Mouse (Mus musculus): Measurements from ENCODE around the gene Gbx2.

Gene Gbx2

DNA sequence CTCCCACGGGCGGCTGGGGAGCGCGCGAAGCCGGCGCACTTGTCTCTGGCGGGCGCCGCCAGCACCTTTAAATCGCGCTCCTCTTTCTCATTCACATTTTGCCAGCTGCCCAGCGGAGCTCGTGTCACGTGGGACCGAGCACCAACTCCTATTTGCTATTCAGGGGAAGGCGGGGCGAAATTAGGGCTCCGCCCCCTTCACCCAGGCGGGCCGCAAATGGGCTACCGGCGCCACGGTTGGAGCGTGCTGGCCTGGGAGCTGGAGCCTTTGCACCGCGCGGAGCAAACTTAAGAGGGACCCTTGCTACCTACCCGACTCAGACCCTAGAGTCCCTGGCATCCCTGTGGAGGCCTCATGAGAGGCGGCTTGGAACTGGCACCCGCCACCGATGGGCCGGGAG, at the start of gene Gbx2:
Gbx2 (minus strand) TSS at position 60 of the 400 bp plus-strand sequence.
- no peak for DNase-seq (ENCODE audit: low spot score in 2 of 2)

DNA sequence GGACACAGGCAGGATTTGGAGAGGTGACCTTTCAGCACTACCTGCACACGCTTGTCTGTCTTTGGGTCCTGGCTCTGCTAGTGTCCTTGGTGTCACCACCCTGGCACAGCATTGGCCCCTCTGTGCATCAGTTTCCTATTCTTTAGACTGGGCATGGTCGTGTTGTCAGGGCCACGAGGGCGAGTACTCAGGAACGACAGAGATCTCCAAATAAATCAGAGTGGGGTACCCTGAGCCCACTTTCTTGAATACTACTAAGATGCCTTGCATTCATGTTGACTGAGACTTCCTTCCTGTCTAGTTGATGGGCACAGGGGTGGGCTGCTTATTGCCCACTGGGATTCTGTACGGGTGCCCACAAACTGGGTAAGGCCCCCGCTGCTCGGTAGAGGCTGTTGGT, 46.3 kb upstream of the Gbx2 start:
- DNase-seq (ENCODE audit: low spot score in 2 of 2) = no peak

DNA sequence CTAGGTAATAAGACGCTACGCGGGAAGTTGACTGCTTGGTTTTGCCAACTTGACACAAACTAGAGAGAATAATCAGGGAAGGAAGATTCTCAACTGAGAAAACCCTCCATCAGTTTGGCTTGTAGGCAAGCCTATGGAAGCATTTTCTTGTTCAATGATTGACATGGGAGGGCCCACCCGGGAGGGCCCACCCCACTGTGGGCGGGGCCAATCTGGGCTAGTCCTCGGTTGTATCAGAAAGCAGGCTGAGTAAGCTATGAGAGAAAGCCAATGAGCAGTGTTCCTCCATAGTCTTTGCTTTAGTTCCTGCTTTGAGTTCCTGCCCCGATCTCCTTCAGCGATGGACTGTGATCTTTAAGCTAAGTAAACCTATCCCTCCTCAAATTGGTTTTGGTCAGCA, 45.4 kb upstream of the Gbx2 start:
- no peak for DNase-seq (ENCODE audit: low spot score in 2 of 2)

DNA sequence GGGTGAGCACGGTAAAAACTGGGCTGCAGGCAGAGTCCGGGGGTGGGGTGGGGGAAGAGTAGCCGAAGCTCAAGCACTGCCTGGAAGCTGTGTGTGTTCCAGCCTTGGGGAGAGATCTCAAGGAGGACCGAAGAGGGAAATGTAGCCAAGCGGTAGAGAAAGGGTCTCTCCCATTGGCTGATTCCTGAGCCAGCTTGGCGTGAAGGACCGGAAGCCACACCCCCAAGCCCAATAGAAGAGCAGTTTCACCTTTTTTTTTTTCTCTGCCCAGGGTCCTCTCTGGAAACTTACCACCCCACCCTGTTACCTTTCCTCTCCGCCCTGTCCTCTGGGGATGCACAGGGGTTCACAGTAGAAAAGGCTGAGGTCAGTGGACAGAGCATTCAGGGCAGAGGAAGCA, 43.6 kb upstream of the Gbx2 start:
- no peak for DNase-seq (ENCODE audit: low spot score in 2 of 2)

DNA sequence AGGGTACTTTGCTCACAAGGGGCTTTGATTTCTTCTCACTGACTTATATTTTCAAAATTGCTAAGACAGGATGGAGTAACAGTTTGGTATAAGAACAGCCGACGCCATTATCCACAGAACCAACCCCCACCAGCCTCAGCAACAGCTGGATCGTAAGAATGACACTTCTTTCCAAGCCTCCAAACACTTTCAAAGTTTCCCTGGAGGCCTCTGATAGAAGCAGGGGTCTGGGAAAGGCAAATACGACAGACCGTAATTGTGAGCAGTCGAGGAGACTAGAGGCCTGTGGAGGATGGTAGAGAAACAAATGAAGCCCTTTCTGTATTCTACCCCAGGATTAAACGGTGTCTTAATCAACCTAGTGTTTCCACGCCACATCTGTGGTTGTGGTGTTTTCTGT, 40.9 kb upstream of the Gbx2 start:
- DNase-seq (ENCODE audit: low spot score in 2 of 2) = no peak

DNA sequence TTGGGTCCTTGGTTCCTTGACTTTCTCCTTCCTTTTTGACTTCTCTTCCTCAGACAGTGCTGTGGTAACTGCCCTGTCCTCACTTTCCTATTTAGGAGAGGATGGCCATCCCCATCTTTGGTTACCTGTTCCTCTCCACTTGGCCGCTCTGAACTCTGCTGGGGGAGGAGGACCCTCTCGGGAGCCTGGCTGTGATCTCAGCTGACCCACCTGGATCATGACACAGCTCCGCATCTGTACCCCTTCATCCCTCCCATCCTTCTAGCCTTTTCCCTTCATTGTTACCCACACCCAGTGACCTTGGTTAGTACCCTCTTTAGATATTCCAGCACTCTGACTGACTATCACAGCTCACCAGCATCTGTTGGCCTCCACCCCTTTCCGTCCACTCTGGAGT, 38.7 kb upstream of the Gbx2 start:
- no peak for DNase-seq (ENCODE audit: low spot score in 2 of 2)

DNA sequence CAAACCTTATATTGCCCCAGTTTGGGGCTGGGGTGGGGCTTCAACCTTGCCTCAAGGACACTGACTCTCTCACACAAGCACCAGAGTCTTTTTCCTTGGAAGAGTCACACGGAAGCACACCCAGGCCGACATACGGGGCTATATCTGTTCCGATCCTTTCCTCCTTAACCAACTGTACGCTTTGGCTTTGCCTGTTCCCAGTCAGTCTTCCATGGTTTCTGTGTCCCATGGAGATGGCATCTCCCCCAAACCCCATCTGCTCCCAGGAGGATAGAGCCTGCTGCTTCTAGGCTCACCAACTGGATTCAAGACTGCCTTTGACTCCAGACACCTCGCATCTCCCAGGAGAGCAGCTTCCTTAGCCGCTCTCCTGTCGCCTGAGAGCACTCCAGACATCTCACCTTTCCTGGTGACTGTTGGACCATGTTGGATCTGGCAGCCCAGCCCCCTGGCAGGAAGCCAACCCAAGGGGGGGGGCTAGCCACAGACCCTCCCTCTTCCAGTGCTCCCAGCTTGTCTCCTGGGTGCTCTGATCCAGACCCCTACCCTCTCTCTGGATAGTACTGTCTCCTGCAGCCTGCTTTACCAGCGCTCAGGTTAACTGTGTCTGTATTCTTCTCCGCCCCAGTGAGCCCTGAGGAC, 38.2 kb upstream of the Gbx2 start:
- DNase-seq (ENCODE audit: low spot score in 2 of 2) = no peak

DNA sequence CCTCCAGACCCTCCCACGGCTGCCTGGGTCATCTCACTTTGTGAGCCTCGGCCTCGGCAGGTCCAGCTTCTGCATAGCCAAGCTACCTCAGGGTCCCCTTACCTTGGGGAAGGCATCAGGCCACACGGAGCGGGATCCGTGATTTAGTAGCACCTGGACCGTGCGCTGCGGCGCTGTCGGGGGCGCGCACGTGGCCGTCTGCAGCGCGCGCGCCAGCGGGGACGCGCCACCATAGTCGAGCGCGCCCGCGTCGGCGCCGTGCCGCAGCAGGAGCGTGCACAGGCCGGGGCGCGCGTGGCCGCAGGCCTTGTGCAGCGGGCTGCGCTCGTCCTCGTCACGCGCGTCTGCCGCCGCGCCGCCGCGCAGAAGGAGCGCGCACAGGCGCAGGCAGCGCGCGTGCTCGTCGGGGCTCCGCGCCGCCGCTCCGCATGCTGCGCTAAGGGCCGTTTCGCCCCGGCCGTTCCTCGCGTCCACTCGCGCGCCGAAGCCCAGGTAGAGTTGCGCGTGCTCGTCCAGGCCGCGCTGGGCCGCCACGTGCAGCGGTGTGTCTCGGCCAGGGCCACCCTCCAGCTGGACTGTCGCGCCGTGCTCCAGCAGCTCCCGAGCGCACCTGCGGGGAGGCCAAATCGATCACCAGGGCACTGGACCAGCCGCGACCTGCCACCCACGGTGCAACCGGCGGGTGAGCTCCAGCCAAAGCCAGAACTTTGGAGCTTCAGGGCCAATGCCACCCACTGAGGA, 37.3 kb upstream of the Gbx2 start:
- DNase-seq (ENCODE audit: low spot score in 2 of 2) = no peak

DNA sequence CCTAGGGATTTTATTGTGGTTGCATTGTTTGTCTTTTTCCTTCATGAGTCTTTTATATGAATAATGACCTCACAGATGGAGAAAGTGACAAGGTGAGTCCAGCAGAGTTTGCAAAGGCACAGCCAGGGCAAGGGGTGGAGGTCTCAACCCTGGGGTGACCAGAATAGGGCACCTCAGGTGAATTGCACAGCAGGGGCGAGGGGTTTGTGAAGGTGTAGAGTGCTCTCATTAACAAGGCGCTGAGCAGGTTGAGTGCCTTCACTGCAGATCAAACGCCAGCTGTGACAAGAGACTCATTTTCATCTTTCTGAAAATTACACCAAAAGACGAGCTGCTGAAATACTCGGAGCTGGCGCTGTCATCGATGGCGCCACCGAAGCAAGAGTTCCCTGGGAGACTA, 36.6 kb upstream of the Gbx2 start:
- DNase-seq (ENCODE audit: low spot score in 2 of 2) = no peak

DNA sequence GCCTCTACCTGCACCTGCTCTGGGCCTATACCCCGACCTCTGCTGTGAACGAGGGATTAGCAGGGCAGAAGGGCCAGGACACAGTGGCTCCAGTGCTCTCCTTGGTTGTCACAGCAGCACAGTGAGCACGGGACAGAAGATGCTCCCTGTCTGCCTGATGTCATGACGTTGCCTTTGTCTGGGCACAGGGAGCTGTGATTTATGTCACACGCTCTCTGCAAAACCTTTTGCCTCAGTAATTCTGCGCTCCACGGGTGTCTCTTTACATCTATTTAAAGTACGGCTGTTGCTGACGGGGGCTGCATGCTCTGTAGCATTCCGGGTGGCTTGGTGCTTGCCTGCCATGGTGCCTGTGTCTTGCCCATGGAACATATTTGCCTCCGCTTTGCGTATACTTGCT, 33.4 kb upstream of the Gbx2 start:
- DNase-seq (ENCODE audit: low spot score in 2 of 2) = no peak

DNA sequence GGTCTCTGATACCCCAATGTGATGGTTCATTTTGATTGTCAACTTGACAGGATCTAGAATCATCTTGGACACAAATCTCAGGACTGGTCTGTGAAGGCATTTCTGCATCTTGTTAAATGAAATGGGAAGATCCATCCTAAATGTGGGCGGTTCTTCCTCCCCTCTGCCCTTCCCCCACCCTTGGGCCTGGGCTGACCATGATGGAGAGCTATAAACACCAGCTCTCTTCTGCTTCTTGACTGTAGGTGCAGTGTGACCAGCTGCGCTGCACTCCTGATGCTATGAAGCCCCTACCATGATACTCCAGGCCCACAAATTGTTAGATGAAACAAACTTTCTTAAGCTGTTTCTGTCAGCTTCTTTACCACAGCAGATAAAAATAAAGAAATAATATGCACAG, 32.3 kb upstream of the Gbx2 start:
- DNase-seq (ENCODE audit: low spot score in 2 of 2) = no peak

DNA sequence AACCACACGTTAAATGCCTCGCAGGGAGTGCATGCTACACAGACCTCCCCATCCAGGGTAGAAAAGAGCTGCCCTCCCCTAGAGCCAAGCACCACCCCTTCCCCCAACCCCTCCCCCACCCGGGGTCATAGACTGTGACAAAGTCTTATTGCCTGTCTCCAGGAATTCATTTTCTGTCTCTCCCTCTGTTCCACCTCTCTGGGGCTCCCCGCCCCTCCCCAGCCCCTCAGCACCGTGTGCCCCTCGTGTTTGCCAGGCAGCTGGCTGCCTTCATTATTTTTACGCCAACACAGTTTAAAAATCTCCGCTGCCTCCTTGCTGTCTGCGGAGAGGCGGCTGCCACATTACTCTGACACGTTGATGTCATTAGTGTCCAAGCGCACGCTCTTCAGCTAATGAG, 31.1 kb upstream of the Gbx2 start:
- no peak for DNase-seq (ENCODE audit: low spot score in 2 of 2)

DNA sequence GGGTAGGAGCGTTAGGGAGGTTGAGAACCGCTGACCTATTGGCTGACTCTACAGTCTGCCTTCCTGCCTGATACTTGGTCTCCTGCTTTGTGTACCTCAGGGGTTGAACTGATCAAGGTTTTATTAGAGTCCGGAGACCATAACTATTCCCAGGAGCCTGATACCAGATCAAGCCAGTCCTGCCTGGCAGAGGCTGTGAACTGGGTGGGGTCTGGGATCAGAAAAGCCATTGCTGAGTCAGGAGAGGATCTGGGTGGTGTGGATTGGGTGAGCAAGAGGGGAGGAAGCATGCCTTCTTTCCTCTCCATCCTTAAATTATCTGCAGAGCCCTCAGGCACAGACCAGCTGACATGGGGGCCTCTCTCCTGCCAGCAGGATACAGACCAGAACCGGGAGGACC, 28.4 kb upstream of the Gbx2 start:
- no peak for DNase-seq (ENCODE audit: low spot score in 2 of 2)

DNA sequence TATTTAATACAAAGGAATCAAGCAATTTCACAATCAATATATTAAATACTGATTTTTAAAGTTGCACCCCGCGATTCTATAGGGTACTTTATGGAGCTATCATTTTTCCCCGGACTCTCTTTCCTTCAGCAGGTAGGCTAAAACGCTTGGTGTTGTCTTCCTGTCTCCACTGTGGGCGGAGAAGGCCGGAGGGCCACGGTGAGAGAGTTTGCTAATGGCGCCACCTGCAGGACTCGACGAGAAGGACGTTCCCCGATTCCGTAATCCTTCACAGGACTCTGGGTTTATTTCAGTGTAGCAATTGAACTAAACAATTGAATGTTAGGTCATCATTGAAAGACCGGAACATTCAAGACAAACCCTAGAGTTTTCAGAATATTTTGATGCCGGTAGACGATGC, 12.2 kb upstream of the Gbx2 start:
- peak; percentile 73 to 79 for DNase-seq (ENCODE audit: low spot score in 2 of 2)

DNA sequence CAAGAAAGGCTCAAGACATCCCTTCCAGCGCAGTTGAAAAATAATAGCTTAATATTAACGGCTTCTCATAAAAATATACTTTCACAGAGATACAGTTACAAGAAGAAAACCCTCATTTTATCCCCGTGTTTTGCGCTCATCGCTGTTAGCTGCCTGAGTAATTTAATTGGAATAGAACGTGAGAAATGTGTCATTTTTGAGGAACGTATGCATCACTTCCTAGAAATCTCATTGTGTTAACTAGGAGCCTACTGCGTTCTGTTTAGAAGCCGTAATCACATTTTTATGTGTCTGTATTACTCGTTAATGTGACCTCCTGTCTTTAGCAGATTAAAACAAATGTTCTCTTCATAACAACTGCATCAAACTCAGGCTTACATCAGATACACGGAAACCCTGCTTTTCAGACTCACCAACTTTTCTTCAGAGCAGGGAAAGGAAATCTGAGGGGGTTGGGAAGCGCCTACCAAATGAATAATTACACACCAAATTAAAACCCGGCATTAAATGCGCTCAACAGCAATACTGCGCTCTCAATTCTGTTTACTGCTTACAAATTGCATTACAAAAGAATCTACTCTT, 11.5 kb upstream of the Gbx2 start:
- DNase-seq (ENCODE audit: low spot score in 2 of 2) = no peak

DNA sequence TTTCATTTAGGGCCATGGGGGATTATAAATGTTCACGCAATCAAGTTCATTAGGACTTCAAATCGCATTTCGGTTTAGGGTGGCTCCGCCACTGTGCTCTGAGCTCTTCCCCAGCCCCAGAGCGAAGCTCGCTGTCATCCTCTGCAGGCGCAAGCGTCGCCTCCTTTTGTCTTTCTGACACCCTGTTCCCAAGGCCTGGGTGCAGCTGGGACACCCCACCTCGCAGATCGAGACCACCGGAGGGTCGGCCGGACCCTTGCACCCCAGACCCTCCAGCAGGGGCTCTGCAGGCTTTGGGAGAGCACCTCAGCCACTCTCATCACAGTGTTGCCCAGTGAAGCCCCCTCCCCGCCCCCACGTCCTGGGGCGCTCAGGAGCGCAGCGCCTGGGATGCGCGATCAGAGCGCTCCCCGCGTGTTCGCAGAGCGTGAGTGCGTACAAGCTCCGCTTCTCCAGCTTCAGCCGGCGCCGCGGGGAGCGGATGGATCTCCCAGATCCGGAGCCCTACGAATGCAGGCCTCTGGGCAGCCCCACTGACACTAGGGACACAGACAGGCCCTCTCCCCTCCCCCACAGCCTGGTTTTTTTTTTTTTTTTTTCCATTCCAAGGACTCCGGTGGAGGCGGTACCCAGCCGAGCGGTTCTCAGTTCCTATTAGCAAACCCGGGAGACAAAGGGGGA, 10.9 kb upstream of the Gbx2 start:
- DNase-seq (ENCODE audit: low spot score in 2 of 2) = no peak

DNA sequence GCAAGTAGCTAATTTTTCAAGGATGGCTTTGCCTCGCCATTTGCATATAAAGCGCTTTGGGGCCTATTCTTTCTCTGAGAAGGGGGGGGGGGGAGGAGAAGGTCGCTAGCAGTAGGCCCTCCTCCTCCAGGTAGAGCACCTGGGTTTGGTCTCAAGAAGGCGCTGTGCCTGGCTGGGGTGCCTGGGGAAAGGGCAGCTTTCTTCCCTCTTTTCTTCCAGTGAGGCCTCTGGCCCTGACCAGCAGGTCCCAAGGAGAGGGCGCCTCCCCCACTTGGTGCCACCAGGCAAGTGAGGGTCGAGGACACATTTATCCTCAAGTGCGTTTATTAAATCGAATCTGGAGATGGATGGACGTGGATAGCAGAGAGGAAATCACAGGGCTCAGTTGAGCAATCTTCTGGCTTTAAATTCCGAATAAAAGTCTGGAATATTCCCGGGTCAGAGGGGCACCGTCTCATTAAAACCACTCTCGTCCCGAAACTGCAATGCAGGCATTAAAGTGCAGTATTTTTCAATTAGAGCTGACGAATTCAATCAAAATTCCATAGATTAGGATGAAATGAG, 10.1 kb upstream of the Gbx2 start:
- no peak for DNase-seq (ENCODE audit: low spot score in 2 of 2)

DNA sequence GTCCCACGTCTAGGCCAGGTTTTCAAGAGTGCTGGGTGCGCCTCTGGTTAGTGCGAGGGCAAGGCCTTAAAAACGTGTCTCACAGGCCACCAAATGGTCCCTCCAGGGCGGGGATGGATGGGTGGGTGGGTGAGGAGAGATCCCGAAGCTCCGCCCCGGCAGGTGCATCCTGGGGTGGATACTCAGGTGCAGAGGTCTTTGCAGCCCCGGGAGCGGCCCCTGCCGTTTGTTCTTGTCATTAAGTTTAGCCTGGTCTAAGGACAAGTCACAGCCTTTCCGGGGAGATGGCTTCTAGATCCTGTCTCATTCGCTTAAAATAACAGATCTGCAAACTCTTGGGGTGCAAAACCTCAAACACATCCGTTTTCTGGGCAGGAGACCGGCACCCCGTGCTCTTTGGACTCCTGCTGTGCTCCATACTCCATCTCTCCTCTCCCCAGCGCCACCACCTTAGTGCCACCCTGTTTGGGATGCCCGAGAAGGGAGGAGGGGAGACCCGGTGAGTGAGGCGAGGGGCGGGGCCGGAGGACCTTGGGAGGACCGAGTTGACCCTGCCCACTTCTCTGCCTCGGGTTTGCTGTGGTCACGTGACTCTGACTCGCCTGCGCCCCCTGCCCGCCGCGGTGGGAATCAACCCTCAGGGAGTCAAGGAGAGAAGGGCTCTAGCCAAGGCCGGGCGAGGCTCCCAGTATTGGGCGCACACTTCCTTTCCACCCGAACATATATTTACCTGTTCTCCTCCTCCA, 9.2 kb upstream of the Gbx2 start:
- peak; percentile 66 to 72 for DNase-seq (ENCODE audit: low spot score in 2 of 2)

DNA sequence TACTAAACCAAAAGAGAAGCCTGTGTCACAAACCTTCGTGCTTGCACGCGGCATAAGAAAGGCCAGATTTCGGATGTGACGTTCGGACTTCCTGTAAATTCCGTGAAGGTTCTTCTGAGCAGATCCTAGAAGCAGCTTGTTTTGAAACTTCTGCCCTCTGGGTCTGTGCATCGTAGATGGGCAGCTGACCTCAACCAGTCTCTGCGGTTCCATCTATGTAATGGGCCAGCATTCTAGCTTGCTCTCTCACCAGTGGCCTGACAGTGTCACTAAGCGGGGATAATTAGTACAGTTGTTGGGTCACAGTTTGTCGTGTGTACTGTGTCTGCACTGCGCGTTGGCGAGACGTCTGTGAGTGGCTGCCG, 8.6 kb upstream of the Gbx2 start:
- no peak for DNase-seq (ENCODE audit: low spot score in 2 of 2)

DNA sequence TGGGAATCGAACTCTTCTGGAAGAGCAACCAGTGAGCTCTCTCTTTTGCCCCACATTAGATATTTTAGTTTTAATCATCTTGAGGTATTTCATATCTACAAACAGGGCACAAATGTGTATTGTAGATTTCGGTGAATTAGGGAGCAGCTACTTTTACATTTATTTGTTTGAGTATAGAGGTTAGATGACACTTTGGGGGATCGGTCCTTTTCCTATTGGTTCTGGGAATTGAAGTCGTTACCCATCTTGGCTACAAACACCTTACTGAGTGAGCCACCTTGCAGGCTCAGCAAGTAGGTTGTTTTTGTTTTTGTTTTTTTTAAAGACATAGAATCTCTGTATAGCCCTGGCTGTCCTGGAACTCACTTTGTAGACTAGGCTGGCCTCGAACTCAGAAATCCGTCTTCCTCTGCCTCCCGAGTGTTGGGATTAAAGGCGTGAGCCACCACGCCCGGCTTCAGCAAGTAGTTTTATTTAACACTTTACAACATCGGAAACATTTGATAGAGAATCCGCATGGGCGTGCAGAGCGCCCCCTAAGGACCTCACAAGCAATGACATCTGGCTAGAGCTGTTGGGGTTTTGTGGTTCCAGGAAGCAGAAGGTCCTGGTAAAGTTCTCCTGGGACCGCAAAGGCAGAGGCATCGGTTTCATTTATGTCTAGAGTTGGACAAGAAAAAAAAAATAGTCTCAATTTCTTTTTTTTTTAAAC, 8.1 kb upstream of the Gbx2 start:
- DNase-seq (ENCODE audit: low spot score in 2 of 2) = no peak
